Mouse (Mus musculus): ENCODE measurements around the gene Kctd2. TPM values are rescaled to one million over a fixed set of nuclear protein-coding genes. Genes with fewer than 3 reads are reported as not detected.
"Not testable (repeated sequence)": the region's sequence is repeated elsewhere in the genome, so short reads cannot be mapped to it uniquely, and the experiment has no call there.

The Kctd2 gene
- total RNA-seq, 2 experiments from 2014 or later: 36.4 to 48.6 TPM

GRCm38 (mm10) chr11:115473626-115474275, 53.8 kb downstream of the Kctd2 start:
- peak; percentile 95 for DNase-seq

- DNase-seq: peak; percentile 97
These were observed 55.3 kb downstream of the Kctd2 start, which contains the start of gene Armc7 for GRCm38 (mm10) chr11:115475025-115475757. Gene Armc7, plus strand, starts transcription at chr11:115475667.

GRCm38 (mm10) chr11:115475758-115476237, 55.9 kb downstream of the Kctd2 start:
- DNase-seq: no peak

- not testable (repeated sequence) for DNase-seq
These were observed 56.7 kb downstream of the Kctd2 start for GRCm38 (mm10) chr11:115476630-115477029.

GRCm38 (mm10) chr11:115477388-115477787, 57.5 kb downstream of the Kctd2 start:
- DNase-seq: not testable (repeated sequence)

- no peak for DNase-seq
These were observed 58.5 kb downstream of the Kctd2 start for GRCm38 (mm10) chr11:115478296-115478938.

Small RNA genes lying within 50 kb of the gene (microRNA-seq; reads per million reads assigned to microRNA genes)
- gene Mir3968: not detected

Other genes with a start within 250 kb of the Kctd2 start
- gene Tmem104, start 232.6 kb upstream of the Kctd2 start, total RNA-seq (2021): 10 to 100 TPM in 1 of 2 experiments, 1 to 10 TPM in 1; 9.5 to 15.7 TPM
- gene Nat9, start 232.3 kb upstream of the Kctd2 start, total RNA-seq (2021): 10 to 100 TPM; 27.4 to 28.4 TPM
- under 1 TPM; 0.61 to 0.75 TPM for gene Grin2c, start 152.9 kb upstream of the Kctd2 start, total RNA-seq (2021)
- gene Fdxr, start 143.1 kb upstream of the Kctd2 start, total RNA-seq (2021): 100 to 1,000 TPM; 368 to 383 TPM
- gene Fads6, start 122.5 kb upstream of the Kctd2 start, total RNA-seq (2021): 10 to 100 TPM; 12.7 to 16.1 TPM
- gene Otop2, start 113.0 kb upstream of the Kctd2 start, total RNA-seq (2021): not detected
- under 1 TPM; 0.39 to 1.00 TPM for gene Ush1g, start 98.1 kb upstream of the Kctd2 start, total RNA-seq (2021)
- under 1 TPM in 1 of 2 experiments, not detected in 1; 0.12 TPM for gene Otop3, start 85.4 kb upstream of the Kctd2 start, total RNA-seq (2021)
- gene Hid1, start 52.4 kb upstream of the Kctd2 start, total RNA-seq (2021): 10 to 100 TPM; 18.7 to 19.8 TPM
- 10 to 100 TPM; 30.7 to 43.9 TPM for gene Cdr2l, start 38.2 kb upstream of the Kctd2 start, total RNA-seq (2021)
- 100 to 1,000 TPM; 147 to 163 TPM for gene Mrpl58, start 16.4 kb upstream of the Kctd2 start, total RNA-seq (2021)
- gene Atp5h, start 166 bp upstream of the Kctd2 start, total RNA-seq (2021): 1,000 to 10,000 TPM in 1 of 2 experiments, 100 to 1,000 TPM in 1; 968 to 1,066 TPM
- gene Trim80, start 20.4 kb downstream of the Kctd2 start, total RNA-seq (2021): under 1 TPM in 1 of 2 experiments, not detected in 1; 0.21 TPM
- gene Slc16a5, start 42.3 kb downstream of the Kctd2 start, total RNA-seq (2021): 1 to 10 TPM in 1 of 2 experiments, under 1 TPM in 1; 0.88 to 3.5 TPM
- gene Armc7, start 55.5 kb downstream of the Kctd2 start, total RNA-seq (2021): 1 to 10 TPM; 5.8 to 7.9 TPM
- 10 to 100 TPM; 70.2 to 70.9 TPM for gene Nt5c, start 71.7 kb downstream of the Kctd2 start, total RNA-seq (2021)
- gene Jpt1, start 94.3 kb downstream of the Kctd2 start, total RNA-seq (2021): 100 to 1,000 TPM; 113 to 123 TPM
- gene Sumo2, start 116.1 kb downstream of the Kctd2 start, total RNA-seq (2021): 100 to 1,000 TPM; 255 to 272 TPM
- 10 to 100 TPM; 44.4 to 48.7 TPM for gene Nup85, start 144.3 kb downstream of the Kctd2 start, total RNA-seq (2021)
- 10 to 100 TPM; 92.1 to 92.6 TPM for gene Mrps7, start 183.8 kb downstream of the Kctd2 start, total RNA-seq (2021)
- gene Gga3, start 183.9 kb downstream of the Kctd2 start, total RNA-seq (2021): 10 to 100 TPM; 20.0 to 35.9 TPM
- gene Mif4gd, start 192.8 kb downstream of the Kctd2 start, total RNA-seq (2021): 100 to 1,000 TPM; 110 to 140 TPM
- 100 to 1,000 TPM; 169 to 231 TPM for gene Slc25a19, start 208.2 kb downstream of the Kctd2 start, total RNA-seq (2021)